Mouse (Mus musculus) testis, postnatal 10 days (tissue): ENCODE results near the gene Ankrd12.
A peak's percentile ranks its signal among the peaks of the same experiment; 100 is the strongest.

Source experiments
- DNase-seq: peaks from one replicate; pipeline ENCODE4 v3.0.0; 2021; ENCODE audit warnings: low spot score

Ankrd12 gene

DNA sequence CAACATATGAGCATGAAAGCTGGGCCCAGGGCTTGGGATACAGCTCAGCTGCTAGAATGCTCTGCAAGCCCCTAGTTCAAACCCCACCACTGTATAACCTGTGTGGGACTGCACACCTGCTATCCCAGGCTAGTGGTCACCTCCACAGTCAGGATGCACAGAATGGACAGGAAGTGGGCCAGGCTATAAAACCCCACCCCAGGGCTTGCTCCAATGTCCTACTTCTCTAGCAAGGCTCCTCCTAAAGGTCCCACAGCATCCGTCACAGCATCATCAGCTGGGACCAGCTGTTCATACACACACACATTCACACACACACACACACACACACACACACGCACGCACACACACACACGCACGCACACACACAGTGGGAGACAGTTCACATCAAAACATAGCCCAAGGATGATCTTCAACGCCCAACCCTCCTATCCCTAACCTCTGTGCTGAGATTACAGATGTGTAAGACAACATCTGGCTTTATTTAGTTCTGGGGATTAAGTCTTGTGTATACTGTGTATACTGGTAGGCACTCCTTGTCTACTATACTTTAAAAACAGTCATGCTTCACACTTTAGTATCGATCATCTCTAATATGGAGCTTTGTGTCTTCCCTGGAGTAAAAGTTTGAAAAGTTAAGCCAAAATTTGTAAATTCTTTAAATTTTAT, 146.6 kb downstream of the Ankrd12 start:
- no peak for DNase-seq

DNA sequence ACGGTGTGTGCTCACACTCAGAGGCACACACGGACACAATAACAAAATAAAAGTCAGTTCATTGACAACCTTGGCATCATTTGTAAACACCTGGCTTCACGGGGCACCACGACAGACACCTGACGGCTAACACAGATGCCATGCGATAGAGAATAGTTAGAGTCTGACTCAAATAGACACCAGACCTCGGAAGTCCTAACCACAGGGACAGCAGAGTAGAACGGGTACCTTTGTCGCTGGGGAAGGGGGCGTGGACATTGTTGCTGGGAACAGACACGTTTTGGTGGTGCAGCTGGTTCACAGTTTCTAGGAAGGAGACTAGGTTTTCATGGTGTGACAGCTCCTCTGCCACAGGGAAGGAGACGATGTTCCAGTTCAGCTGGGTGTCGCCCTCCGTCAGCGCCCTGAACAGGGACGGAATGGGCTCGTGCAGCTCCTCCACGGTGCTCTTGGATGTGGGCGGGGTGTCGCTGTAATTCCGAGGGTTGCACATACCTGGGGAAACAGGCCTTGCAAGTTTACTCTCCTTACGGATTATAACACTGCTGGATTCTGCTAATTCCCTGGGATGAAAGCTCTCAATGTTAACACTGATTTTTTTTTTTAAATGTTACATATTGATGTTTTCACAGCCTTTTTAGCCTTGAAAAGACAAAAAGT, 147.4 kb downstream of the Ankrd12 start:
- no peak for DNase-seq

DNA sequence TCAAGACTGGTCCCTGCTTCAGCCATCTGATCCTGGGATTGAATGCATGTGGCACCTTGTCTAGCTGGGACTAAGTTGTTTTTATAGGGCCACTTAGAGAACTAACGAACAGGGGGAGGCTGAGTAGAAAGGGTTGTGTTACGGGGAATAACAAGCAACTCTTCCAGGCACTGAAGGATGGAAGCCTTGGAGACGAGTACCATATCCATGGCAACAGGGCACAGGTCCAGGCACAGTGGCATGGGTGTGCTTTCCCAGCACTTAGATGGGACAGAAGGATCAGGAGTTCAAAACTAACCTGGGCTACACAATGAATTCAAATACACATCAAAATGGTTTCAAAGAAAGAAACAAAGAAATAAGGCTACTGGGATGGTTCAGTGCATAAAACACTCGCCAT, 149.8 kb downstream of the Ankrd12 start:
- DNase-seq = no peak

DNA sequence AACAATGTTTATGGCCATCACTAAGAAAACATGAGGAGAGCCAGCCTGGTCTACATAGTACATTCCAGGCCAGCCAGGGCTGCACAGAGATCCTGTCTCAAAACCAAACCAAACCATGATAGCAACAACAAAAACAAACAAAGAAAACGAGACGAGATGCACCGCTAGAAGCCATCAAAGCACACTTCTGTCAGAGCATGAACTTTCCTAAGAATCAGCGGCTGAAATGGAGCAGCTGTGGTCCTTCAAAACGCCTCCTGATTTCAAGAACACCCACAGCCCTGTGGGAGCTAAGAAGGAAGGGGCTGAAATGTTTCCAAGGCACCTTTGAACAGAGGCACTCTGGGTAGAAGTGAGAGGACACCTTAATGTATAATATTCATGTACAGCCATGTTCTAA, 152.7 kb downstream of the Ankrd12 start:
- no peak for DNase-seq

DNA sequence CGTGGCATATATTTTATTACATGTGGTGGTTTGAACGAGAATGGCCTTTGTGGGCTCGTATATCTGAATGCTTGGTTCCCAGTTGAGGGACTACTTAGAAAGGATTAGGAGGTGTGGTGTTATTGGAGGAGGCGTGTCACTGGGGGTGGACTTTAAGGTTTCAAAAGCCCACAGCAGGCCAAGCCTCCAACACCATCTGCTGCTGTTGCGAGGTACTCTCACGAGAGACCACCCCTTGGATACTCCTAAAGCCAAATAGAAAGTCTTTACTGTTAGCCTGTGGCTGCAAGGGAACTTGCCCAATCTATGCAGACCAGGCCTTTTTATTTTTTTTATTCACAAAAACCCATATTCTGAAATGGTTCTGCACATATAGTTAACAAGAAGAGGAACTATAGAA, 154.9 kb downstream of the Ankrd12 start:
- no peak for DNase-seq

DNA sequence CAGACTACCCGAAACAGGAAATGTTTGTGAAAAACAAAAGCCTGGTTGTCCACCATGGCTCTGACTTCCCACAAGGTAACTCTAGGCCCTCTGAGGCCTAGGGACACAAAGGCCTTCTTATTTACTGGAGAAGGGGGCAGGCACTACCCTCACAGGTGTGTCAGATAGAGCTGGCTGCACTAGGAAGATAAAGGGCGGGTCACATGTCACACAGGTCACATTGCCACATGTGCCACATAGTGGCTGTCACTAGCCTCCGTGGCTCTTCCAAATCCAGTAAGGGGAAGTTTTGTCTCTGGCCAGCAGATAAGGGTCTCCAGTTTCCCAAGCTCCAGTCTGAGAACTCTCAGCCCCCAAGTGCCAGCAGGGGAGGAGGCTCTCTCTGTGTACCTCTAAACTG, 157.7 kb downstream of the Ankrd12 start:
- no peak for DNase-seq

DNA sequence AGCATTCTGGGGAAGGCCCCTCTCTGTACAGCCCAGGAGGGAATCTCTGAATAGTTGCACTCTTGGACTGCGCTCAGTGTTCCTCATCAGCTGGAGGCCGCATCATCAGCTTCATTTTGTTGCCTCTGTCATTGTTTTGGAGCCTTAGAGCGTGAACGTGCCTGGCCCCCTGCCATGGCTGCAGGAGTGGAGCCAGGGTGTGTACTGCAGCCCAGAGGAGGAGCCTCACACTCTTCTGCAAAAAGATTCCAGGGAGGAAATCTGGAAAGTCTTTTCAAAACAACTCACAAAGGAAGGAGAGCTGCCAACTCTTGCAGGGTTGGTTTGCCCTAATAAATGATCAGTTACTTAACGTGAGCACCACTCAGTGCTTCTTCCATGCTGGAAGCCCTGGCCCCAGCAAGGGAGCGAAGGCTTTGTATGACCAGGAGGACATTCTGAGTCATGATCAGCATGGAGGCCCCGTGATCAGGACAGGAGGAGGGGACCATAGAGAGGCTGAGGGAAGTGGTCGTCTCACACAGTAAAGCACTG, 160.7 kb downstream of the Ankrd12 start:
- DNase-seq = peak; percentile 94
